Mouse (Mus musculus) limb, embryonic 11.5 days (tissue): Measurements from ENCODE around the gene Sprn. TPM values are rescaled to one million over a fixed set of nuclear protein-coding genes. Genes with fewer than 3 reads are reported as not detected.

ENCODE experiments used
- ATAC-seq: fragments of 200-750 bp; cut with Nextera tagmentation; 2 replicates; pipeline ENCODE4 v1.8.0; 2017; ENCODE audit warnings: low read depth; ENCODE audit not compliant: insufficient number of reproducible peaks, low FRiP score, low TSS enrichment
- DNase-seq: peaks from one replicate; pipeline ENCODE4 v3.0.0-alpha.2; 2015; ENCODE audit warnings: low spot score
- H3K27ac ChIP-seq: fragments of 300-500 bp; sonication (generic); replicated peaks from 2 replicates; pipeline ENCODE4 v1.5.1; 2014; ENCODE audit warnings: low read depth, mild to moderate bottlenecking, low read length
- H3K27me3 ChIP-seq: fragments of 300-500 bp; sonication (generic); 2 replicates; pipeline ENCODE4 v1.6.1; 2014; ENCODE audit warnings: mild to moderate bottlenecking, low read length, mixed read lengths; ENCODE audit not compliant: control insufficient read depth, insufficient read depth
- H3K36me3 ChIP-seq: fragments of 300-500 bp; sonication (generic); 2 replicates; pipeline ENCODE4 v1.6.1; 2014; ENCODE audit warnings: mild to moderate bottlenecking, low read length, moderate library complexity, mixed read lengths; ENCODE audit not compliant: control insufficient read depth, insufficient read depth
- H3K4me1 ChIP-seq: fragments of 300-500 bp; sonication (generic); 2 replicates; pipeline ENCODE4 v1.6.1; 2014; ENCODE audit warnings: low read length, mixed read lengths; ENCODE audit not compliant: control insufficient read depth, insufficient read depth
- H3K4me2 ChIP-seq: fragments of 300-500 bp; sonication (generic); 2 replicates; pipeline ENCODE4 v1.6.1; 2014; ENCODE audit warnings: low read depth, mild to moderate bottlenecking, moderate library complexity; ENCODE audit not compliant: severe bottlenecking
- H3K4me3 ChIP-seq: fragments of 300-500 bp; sonication (generic); 2 replicates; pipeline ENCODE4 v1.5.1; 2014; ENCODE audit warnings: low read depth, low read length
- H3K9ac ChIP-seq: fragments of 300-500 bp; sonication (generic); 2 replicates; pipeline ENCODE4 v1.6.1; 2014; ENCODE audit warnings: mild to moderate bottlenecking, low read length
- H3K9me3 ChIP-seq: fragments of 300-500 bp; sonication (generic); 2 replicates; pipeline ENCODE4 v1.6.1; 2016; ENCODE audit warnings: low read length; ENCODE audit not compliant: control insufficient read depth
- WGBS: fragments of 180-500 bp; shearing (Covaris S2); extraction: QIAGEN DNeasy Blood & Tissue Kit; methylation state at CpG from one replicate; pipeline ENCODE4 v1.1.7; 2014; 5-methylcytosine and 5-hydroxymethylcytosine counted together
- polyA plus RNA-seq: library from polyadenylated mRNA; unstranded; fragments of >200 nt; fragmentation: Nextera tagmentation; extraction: Ambion mirVana; gene quantifications from 2 replicates; pipeline ENCODE4 v1.2.1, GENCODE M21; 2014

The Sprn gene
- polyA plus RNA-seq, 1 experiment from 2014 or later = not detected

GRCm38 (mm10) chr7:140101993-140102860 is 52.5 kb downstream of the Sprn start, which contains the start of gene Fuom:
Gene Fuom, minus strand, starts transcription at chr7:140102441.
- 0 out of 2 replicates have a peak, but pooled peaks cover 2% of the 10 kb centered on the region for H3K4me1 ChIP-seq
- 1% methylated on average over 30 of the region's 30 CpGs for WGBS
- peak within 1 kb of the TSS; percentile 38 for H3K4me3 ChIP-seq
- ATAC-seq (peak; percentile 82), DNase-seq (peak; percentile 82)
- no peaks in the 10 kb centered on the region for H3K27me3 ChIP-seq
- peak within 1 kb of the TSS; percentile 52; the same call in 1 of the 2 replicates for H3K9ac ChIP-seq
- no peak within 1 kb of the TSS for H3K27ac ChIP-seq
- no peaks in the 10 kb centered on the region for H3K36me3 ChIP-seq
- H3K4me2 ChIP-seq = peak within 1 kb of the TSS; percentile 78
- no peaks in the 10 kb centered on the region for H3K9me3 ChIP-seq

- H3K9ac ChIP-seq = no peak overlapping the region
- H3K36me3 ChIP-seq = no peaks in the 10 kb centered on the region
- H3K9me3 ChIP-seq = no peaks in the 10 kb centered on the region
- WGBS = 77% methylated on average over 10 of the region's 10 CpGs
- no peak overlapping the region for H3K27ac ChIP-seq
- peak overlapping the region; percentile 38; the same call in 1 of the 2 replicates for H3K4me3 ChIP-seq
- ATAC-seq = no peak
- H3K4me1 ChIP-seq = 0 out of 2 replicates have a peak, but pooled peaks cover 2% of the 10 kb centered on the region
- peak overlapping the region; percentile 78 for H3K4me2 ChIP-seq
- DNase-seq = no peak
- H3K27me3 ChIP-seq = no peaks in the 10 kb centered on the region
These were observed 53.2 kb downstream of the Sprn start for GRCm38 (mm10) chr7:140101498-140101897.

Other genes with a start within 250 kb of the Sprn start
- gene Utf1, start 211.1 kb downstream of the Sprn start, polyA plus RNA-seq = 0.35 TPM in 1 of 2 replicates, not detected in the other
- 0.27 and 0.31 TPM in 2 replicates for gene 6430531B16Rik, start 176.1 kb downstream of the Sprn start, polyA plus RNA-seq
- 1.9 and 2.1 TPM in 2 replicates for gene Adam8, start 162.3 kb downstream of the Sprn start, polyA plus RNA-seq
- gene Zfp511, start 118.5 kb downstream of the Sprn start, polyA plus RNA-seq = 42.1 and 45.0 TPM in 2 replicates
- gene Tubgcp2, start 118.2 kb downstream of the Sprn start, polyA plus RNA-seq = 75.8 and 82.1 TPM in 2 replicates
- 0.14 TPM in 1 of 2 replicates, not detected in the other for gene Msx3, start 105.8 kb downstream of the Sprn start, polyA plus RNA-seq
- gene Caly, start 72.3 kb downstream of the Sprn start, polyA plus RNA-seq = 1.6 and 2.0 TPM in 2 replicates
- not detected in 2 replicates for gene Prap1, start 61.5 kb downstream of the Sprn start, polyA plus RNA-seq
- 16.6 and 17.4 TPM in 2 replicates for gene Fuom, start 52.4 kb downstream of the Sprn start, polyA plus RNA-seq
- gene Paox, start 39.1 kb downstream of the Sprn start, polyA plus RNA-seq = 18.2 and 20.0 TPM in 2 replicates
- 188 and 195 TPM in 2 replicates for gene Echs1, start 38.4 kb downstream of the Sprn start, polyA plus RNA-seq
- gene Mtg1, start 17.3 kb downstream of the Sprn start, polyA plus RNA-seq = 22.0 and 22.4 TPM in 2 replicates
- gene Olfr522, start 9.9 kb upstream of the Sprn start, polyA plus RNA-seq = not detected in 2 replicates
- not detected in 2 replicates for gene Olfr523, start 18.3 kb upstream of the Sprn start, polyA plus RNA-seq
- gene Olfr524, start 51.1 kb upstream of the Sprn start, polyA plus RNA-seq = not detected in 2 replicates
- not detected in 2 replicates for gene Cd163l1, start 63.4 kb upstream of the Sprn start, polyA plus RNA-seq
- gene 5830411N06Rik, start 92.4 kb upstream of the Sprn start, polyA plus RNA-seq = not detected in 2 replicates
- gene Olfr525, start 166.0 kb upstream of the Sprn start, polyA plus RNA-seq = not detected in 2 replicates
- not detected in 2 replicates for gene Olfr527, start 179.1 kb upstream of the Sprn start, polyA plus RNA-seq
- not detected in 2 replicates for gene Olfr60, start 206.8 kb upstream of the Sprn start, polyA plus RNA-seq
- gene Olfr530, start 221.5 kb upstream of the Sprn start, polyA plus RNA-seq = not detected in 2 replicates
- gene Olfr531, start 248.0 kb upstream of the Sprn start, polyA plus RNA-seq = not detected in 2 replicates